Comparison of ENCODE assay signal across 25 mouse cellular contexts in genomic region chr13:110418656-110419055, GRCm38 (mm10). TPM values are rescaled to one million over a fixed set of nuclear protein-coding genes. Genes with fewer than 3 reads are reported as not detected.
DNase-seq lines count a peak whose midpoint lies in the region; ATAC-seq and TF ChIP-seq lines count a peak whose summit lies in the region.
"Had no signal": no experiment of that assay in that cellular context is flagged by ENCODE, and none has a peak within 500 bp of the region (broad histone marks: within the 10 kb centered on the region; RNA-seq: fewer than 3 reads in every experiment).

No protein-coding gene starts in this region.

- H3K27me3 ChIP-seq in stomach, postnatal 0 days (ENCODE audit: control insufficient read depth, insufficient read depth, low read length): no peaks in the 10 kb centered on the region
- H3K27me3 ChIP-seq: forebrain, embryonic 13.5 days; hindbrain, embryonic 12.5 days; hindbrain, embryonic 15.5 days; Patski had no signal

- no peak for ATAC-seq in stomach, postnatal 0 days (ENCODE audit: low FRiP score, low TSS enrichment)
- ATAC-seq: CD4-positive, CD25-positive, alpha-beta regulatory T cell, adult 4 months; forebrain, embryonic 13.5 days; forebrain, postnatal 0 days; intestine, postnatal 0 days; Patski had no signal

- H3K9ac ChIP-seq in stomach, postnatal 0 days (ENCODE audit: low read length): no peak overlapping the region
- H3K9ac ChIP-seq: forebrain, embryonic 13.5 days; forebrain, postnatal 0 days; hindbrain, embryonic 12.5 days; hindbrain, embryonic 15.5 days had no signal

- WGBS in stomach, postnatal 0 days: 60% methylated on average over 5 of the region's 5 CpGs

- no peak overlapping the region for H3K27ac ChIP-seq in stomach, postnatal 0 days (replicated peaks)
- H3K27ac ChIP-seq: forebrain, embryonic 10.5 days; forebrain, embryonic 13.5 days; gastrocnemius, adult 2 months; heart, adult 2 months; hindbrain, embryonic 12.5 days; hindbrain, embryonic 15.5 days had no signal

- TF ChIP-seq CTCF in stomach, postnatal 0 days (IDR thresholded peaks at IDR 0.05; ENCODE audit: low read depth): no peak

- DNase-seq in adrenal gland, adult 2 months: peak; percentile 41
- no peak for DNase-seq in adrenal gland, postnatal 4 days (ENCODE audit: low spot score in 2 of 2)
- peak; percentile 46 for DNase-seq in testis, postnatal 14 days (ENCODE audit: low spot score)
- DNase-seq in testis, postnatal 10 days (ENCODE audit: low spot score): no peak
- DNase-seq in adrenal gland, postnatal 10 days: peak; percentile 18
- DNase-seq in stomach, postnatal 0 days (ENCODE audit: low spot score): peak; percentile 30
- DNase-seq in liver: no peak
- no peak for DNase-seq in kidney, adult 11 months
- DNase-seq: cerebellum, adult 18-20 months; cerebellum, adult 9-10 months; cerebellum, postnatal 14 days; forebrain, postnatal 0 days; gastrocnemius, adult 2 months; gastrocnemius, postnatal 14 days; heart, adult 2 months; kidney, adult 9 months had no signal

- no peak for TF ChIP-seq EP300 in stomach, postnatal 0 days (optimal IDR thresholded peaks at IDR 0.05)

- H3K9me3 ChIP-seq in stomach, postnatal 0 days (ENCODE audit: control insufficient read depth, low read length): no peaks in the 10 kb centered on the region
- H3K9me3 ChIP-seq: forebrain, embryonic 10.5 days; forebrain, embryonic 13.5 days; hindbrain, embryonic 12.5 days; hindbrain, embryonic 15.5 days had no signal

- no peak overlapping the region for H3K4me3 ChIP-seq in stomach, postnatal 0 days (ENCODE audit: low read depth, low read length)
- H3K4me3 ChIP-seq: forebrain, embryonic 10.5 days; forebrain, embryonic 13.5 days; gastrocnemius, adult 2 months; heart, adult 2 months; hindbrain, embryonic 12.5 days; hindbrain, embryonic 15.5 days had no signal

- H3K4me1 ChIP-seq in stomach, postnatal 0 days (replicated peaks; ENCODE audit: control insufficient read depth, insufficient read depth): no peaks in the 10 kb centered on the region
- H3K4me1 ChIP-seq: forebrain, embryonic 10.5 days; forebrain, embryonic 13.5 days; hindbrain, embryonic 12.5 days; hindbrain, embryonic 15.5 days had no signal

- H3K4me2 ChIP-seq in stomach, postnatal 0 days (replicated peaks; ENCODE audit: low read depth): no peak overlapping the region
- H3K4me2 ChIP-seq: forebrain, embryonic 13.5 days; heart, embryonic 11.5 days; hindbrain, embryonic 12.5 days; hindbrain, embryonic 15.5 days had no signal

- no peaks in the 10 kb centered on the region for H3K36me3 ChIP-seq in stomach, postnatal 0 days (ENCODE audit: control insufficient read depth, insufficient read depth, low read length)
- H3K36me3 ChIP-seq: forebrain, embryonic 10.5 days; hindbrain, embryonic 12.5 days; hindbrain, embryonic 15.5 days had no signal

RNA-seq across cellular contexts. Expression of gene Plk2, which starts 23.8 kb away (rescaled TPM):
- 10 to 100 TPM; 10.6 to 15.4 TPM for total RNA-seq in adrenal gland, adult 2 months (2021)
- polyA plus RNA-seq in adrenal gland, adult 2 months (2012; rRNA removed): 3.0 and 3.6 TPM in 2 replicates
- total RNA-seq in adrenal gland, postnatal 4 days (2021): 10 to 100 TPM; 51.7 to 68.1 TPM
- 10 to 100 TPM; 40.7 to 42.0 TPM for total RNA-seq in adrenal gland, postnatal 10 days (2021)
- 41.5 and 47.6 TPM in 2 replicates for polyA plus RNA-seq in stomach, postnatal 0 days (2015; fragmentation: Nextera tagmentation; extraction: Ambion mirVana)
- total RNA-seq: MEL had no signal

Comparison
In these comparisons a context has a peak if more than half of its experiments do, and no peak if none do; other contexts are left out.
1. DNase-seq: peak in adrenal gland, adult 2 months (single experiment), testis, postnatal 14 days (single experiment), adrenal gland, postnatal 10 days (single experiment) and stomach, postnatal 0 days (single experiment); none in adrenal gland, postnatal 4 days (0 of 2), testis, postnatal 10 days (single experiment), liver (single experiment) and kidney, adult 11 months (single experiment).